ENCODE assay signal across 17 mouse cellular contexts in the genomic region with DNA sequence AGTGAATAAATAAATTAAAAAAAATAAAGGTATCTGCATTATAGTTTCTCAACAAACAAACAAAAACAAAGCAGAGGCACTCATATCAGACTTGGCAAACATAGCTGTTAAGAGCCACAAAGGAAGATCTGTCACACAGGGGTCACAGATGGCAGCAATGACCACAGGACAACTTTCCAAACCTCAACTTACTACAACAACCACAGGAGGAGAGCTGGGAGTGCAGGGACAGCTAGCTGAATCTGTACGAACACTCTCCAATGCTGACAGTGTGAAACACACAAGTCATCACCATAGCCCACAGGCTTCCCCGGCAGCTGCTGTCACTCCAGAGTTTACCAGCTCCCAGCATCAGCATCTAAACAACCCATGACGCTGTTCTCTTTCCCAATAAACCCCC.
"Had no signal": no experiment of that assay in that cellular context is flagged by ENCODE, and none has a peak within 500 bp of the region (broad histone marks: within the 10 kb centered on the region; RNA-seq: fewer than 3 reads in every experiment).

No protein-coding gene starts in this region.

- H3K27ac ChIP-seq: liver, embryonic 15.5 days; lung, embryonic 15.5 days; macrophage; midbrain, embryonic 13.5 days; midbrain, embryonic 15.5 days; neural tube, embryonic 12.5 days; stomach, embryonic 15.5 days; stomach, postnatal 0 days had no signal

- DNase-seq: liver, postnatal 0 days; lung, adult 2 months; lung, postnatal 14 days; lung, postnatal 36 days; right cerebral cortex, postnatal 14 days; thymus, adult 2 months; thymus, postnatal 25 days; thymus, postnatal 4 days had no signal

- H3K4me3 ChIP-seq: liver, embryonic 15.5 days; lung, embryonic 15.5 days; midbrain, embryonic 13.5 days; midbrain, embryonic 15.5 days; neural tube, embryonic 12.5 days; stomach, embryonic 15.5 days had no signal

- H3K4me1 ChIP-seq: liver, embryonic 15.5 days; midbrain, embryonic 13.5 days; midbrain, embryonic 15.5 days; neural tube, embryonic 12.5 days; stomach, embryonic 15.5 days had no signal

- H3K4me2 ChIP-seq: liver, embryonic 15.5 days; lung, embryonic 15.5 days; midbrain, embryonic 13.5 days; midbrain, embryonic 15.5 days; neural tube, embryonic 12.5 days; stomach, embryonic 15.5 days had no signal

- H3K36me3 ChIP-seq: liver, embryonic 15.5 days; lung, embryonic 15.5 days; midbrain, embryonic 13.5 days; midbrain, embryonic 15.5 days; neural tube, embryonic 12.5 days; stomach, embryonic 15.5 days had no signal

- H3K9ac ChIP-seq: liver, embryonic 15.5 days; liver, postnatal 0 days; lung, embryonic 15.5 days; midbrain, embryonic 13.5 days; midbrain, embryonic 15.5 days; neural tube, embryonic 12.5 days; stomach, embryonic 15.5 days had no signal

- ATAC-seq: liver, postnatal 0 days; lung, postnatal 0 days; midbrain, embryonic 13.5 days; midbrain, embryonic 15.5 days had no signal

- H3K27me3 ChIP-seq: liver, embryonic 15.5 days; lung, embryonic 15.5 days; midbrain, embryonic 13.5 days; midbrain, embryonic 15.5 days; neural tube, embryonic 12.5 days; stomach, embryonic 15.5 days had no signal

- H3K9me3 ChIP-seq: liver, embryonic 15.5 days; lung, embryonic 15.5 days; midbrain, embryonic 13.5 days; midbrain, embryonic 15.5 days; neural tube, embryonic 12.5 days; stomach, embryonic 15.5 days had no signal
